Mouse (Mus musculus) hindbrain, embryonic 16.5 days (tissue): ENCODE measurements at regions not wholly inside any gene's neighbourhood (a gene's known extent, or its start where the extent isn't known, plus 50 kb on each side); places are given as distances from the start of the nearest gene placed in this dataset.
"Not testable (repeated sequence)": the region's sequence is repeated elsewhere in the genome, so short reads cannot be mapped to it uniquely, and the experiment has no call there.

Experiments used
- ATAC-seq: fragments of 200-750 bp; cut with Nextera tagmentation; 2 replicates; pipeline ENCODE4 v1.8.0; 2017; ENCODE audit warnings: moderate TSS enrichment, moderate library complexity
- H3K27ac ChIP-seq: fragments of 300-500 bp; sonication (generic); 2 replicates; pipeline ENCODE4 v1.5.1; 2014; ENCODE audit warnings: low read depth, mild to moderate bottlenecking, control low read depth, low read length, moderate library complexity
- H3K27me3 ChIP-seq: fragments of 300-500 bp; sonication (generic); replicated peaks from 2 replicates; pipeline ENCODE4 v1.6.1; 2014; ENCODE audit warnings: low read length; ENCODE audit not compliant: control insufficient read depth, insufficient read depth
- H3K36me3 ChIP-seq: fragments of 300-500 bp; sonication (generic); 2 replicates; pipeline ENCODE4 v1.6.1; 2014; ENCODE audit warnings: mild to moderate bottlenecking, low read length, moderate library complexity, mixed read lengths; ENCODE audit not compliant: control insufficient read depth, insufficient read depth
- H3K4me1 ChIP-seq: fragments of 300-500 bp; sonication (generic); 2 replicates; pipeline ENCODE4 v1.6.1; 2014; ENCODE audit warnings: low read depth, low read length; ENCODE audit not compliant: control insufficient read depth, insufficient read depth
- H3K4me2 ChIP-seq: fragments of 300-500 bp; sonication (generic); 2 replicates; pipeline ENCODE4 v1.6.1; 2014; ENCODE audit warnings: mild to moderate bottlenecking, low read length, control low read depth, moderate library complexity
- H3K4me3 ChIP-seq: fragments of 300-500 bp; sonication (generic); 2 replicates; pipeline ENCODE4 v1.5.1; 2014; ENCODE audit warnings: mild to moderate bottlenecking, low read length, control low read depth, moderate library complexity
- H3K9ac ChIP-seq: fragments of 300-500 bp; sonication (generic); 2 replicates; pipeline ENCODE4 v1.6.1; 2014; ENCODE audit warnings: low read depth, mild to moderate bottlenecking, control low read depth, low read length, moderate library complexity
- H3K9me3 ChIP-seq: fragments of 300-500 bp; sonication (generic); 2 replicates; pipeline ENCODE4 v1.6.1; 2014; ENCODE audit warnings: mild to moderate bottlenecking, low read length, moderate library complexity; ENCODE audit not compliant: control insufficient read depth
- WGBS: fragments of 180-500 bp; shearing (Covaris S2); extraction: QIAGEN DNeasy Blood & Tissue Kit; methylation state at CpG from one replicate; pipeline ENCODE4 v1.1.7; 2014; 5-methylcytosine and 5-hydroxymethylcytosine counted together

GRCm38 (mm10) chrX:70871209-70871608 lies 178.8 kb upstream of the Mamld1 start:
- no peaks in the 10 kb centered on the region for H3K4me1 ChIP-seq
- H3K4me2 ChIP-seq = no peak overlapping the region
- H3K36me3 ChIP-seq = no peaks in the 10 kb centered on the region
- ATAC-seq = no peak
- H3K9ac ChIP-seq = no peak overlapping the region
- H3K9me3 ChIP-seq = no peaks in the 10 kb centered on the region
- H3K27me3 ChIP-seq = no peaks in the 10 kb centered on the region
- WGBS = 79% methylated on average over 1 of the region's 1 CpGs
- no peak overlapping the region for H3K27ac ChIP-seq
- H3K4me3 ChIP-seq = no peak overlapping the region

- no peaks in the 10 kb centered on the region for H3K36me3 ChIP-seq
- WGBS = 73% methylated on average over 2 of the region's 2 CpGs
- no peak overlapping the region for H3K9ac ChIP-seq
- H3K4me1 ChIP-seq = no peaks in the 10 kb centered on the region
- H3K27me3 ChIP-seq = no peaks in the 10 kb centered on the region
- ATAC-seq = no peak
- no peak overlapping the region for H3K4me3 ChIP-seq
- no peak overlapping the region for H3K27ac ChIP-seq
- H3K4me2 ChIP-seq = no peak overlapping the region
- H3K9me3 ChIP-seq = no peaks in the 10 kb centered on the region
Measured at GRCm38 (mm10) chrX:70881326-70881725, 168.7 kb upstream of the Mamld1 start.

- no peak for ATAC-seq
- no peaks in the 10 kb centered on the region for H3K27me3 ChIP-seq
- no peaks in the 10 kb centered on the region for H3K4me1 ChIP-seq
- no peak overlapping the region for H3K4me3 ChIP-seq
- no peak overlapping the region for H3K27ac ChIP-seq
- no peaks in the 10 kb centered on the region for H3K36me3 ChIP-seq
- H3K9me3 ChIP-seq = no peaks in the 10 kb centered on the region
- no peak overlapping the region for H3K4me2 ChIP-seq
- no peak overlapping the region for H3K9ac ChIP-seq
- 79% methylated on average over 2 of the region's 2 CpGs for WGBS
Measured at GRCm38 (mm10) chrX:70883461-70883860, 166.6 kb upstream of the Mamld1 start.

GRCm38 (mm10) chrX:70894517-70894916 lies 155.5 kb upstream of the Mamld1 start:
- no peaks in the 10 kb centered on the region for H3K27me3 ChIP-seq
- H3K4me3 ChIP-seq = no peak overlapping the region
- WGBS = 74% methylated on average over 2 of the region's 2 CpGs
- no peaks in the 10 kb centered on the region for H3K9me3 ChIP-seq
- no peak overlapping the region for H3K4me2 ChIP-seq
- H3K4me1 ChIP-seq = no peaks in the 10 kb centered on the region
- no peak overlapping the region for H3K27ac ChIP-seq
- no peaks in the 10 kb centered on the region for H3K36me3 ChIP-seq
- H3K9ac ChIP-seq = no peak overlapping the region
- ATAC-seq = no peak

- Histone ChIP-seq H3K9ac (no peak overlapping the region), H3K4me2 (no peak overlapping the region), H3K27ac (no peak overlapping the region), H3K27me3 (no peaks in the 10 kb centered on the region), H3K9me3 (no peaks in the 10 kb centered on the region), H3K36me3 (no peaks in the 10 kb centered on the region), H3K4me1 (no peaks in the 10 kb centered on the region), H3K4me3 (no peak overlapping the region)
- no peak for ATAC-seq
- 87% methylated on average over 4 of the region's 4 CpGs for WGBS
Measured at GRCm38 (mm10) chrX:70895554-70895953, 154.5 kb upstream of the Mamld1 start.

GRCm38 (mm10) chrX:70897110-70897721 lies 152.8 kb upstream of the Mamld1 start:
- no peak for ATAC-seq
- H3K36me3 ChIP-seq = no peaks in the 10 kb centered on the region
- H3K4me3 ChIP-seq = no peak overlapping the region
- H3K4me2 ChIP-seq = no peak overlapping the region
- H3K9me3 ChIP-seq = no peaks in the 10 kb centered on the region
- no peak overlapping the region for H3K27ac ChIP-seq
- no peaks in the 10 kb centered on the region for H3K27me3 ChIP-seq
- WGBS = 52% methylated on average over 2 of the region's 2 CpGs
- H3K4me1 ChIP-seq = no peaks in the 10 kb centered on the region
- no peak overlapping the region for H3K9ac ChIP-seq

GRCm38 (mm10) chrX:70898836-70899235 lies 151.2 kb upstream of the Mamld1 start:
- not testable (repeated sequence) for H3K27ac ChIP-seq, H3K4me1 ChIP-seq, ATAC-seq, H3K9ac ChIP-seq, H3K27me3 ChIP-seq, H3K9me3 ChIP-seq, H3K4me2 ChIP-seq, H3K4me3 ChIP-seq, H3K36me3 ChIP-seq
- WGBS = 79% methylated on average over 1 of the region's 1 CpGs

- Histone ChIP-seq H3K27me3 (no peaks in the 10 kb centered on the region), H3K9me3 (no peaks in the 10 kb centered on the region), H3K36me3 (no peaks in the 10 kb centered on the region), H3K4me1 (no peaks in the 10 kb centered on the region), H3K9ac (no peak overlapping the region), H3K27ac (no peak overlapping the region), H3K4me2 (no peak overlapping the region), H3K4me3 (no peak overlapping the region)
- 69% methylated on average over 8 of the region's 8 CpGs for WGBS
- ATAC-seq = peak; percentile 40; the same call in 1 of the 2 replicates
Measured at GRCm38 (mm10) chrX:70899720-70900479, 150.2 kb upstream of the Mamld1 start.

GRCm38 (mm10) chrX:70925646-70926045 lies 124.4 kb upstream of the Mamld1 start:
- Histone ChIP-seq H3K4me2 (no peak overlapping the region), H3K4me3 (no peak overlapping the region), H3K9ac (no peak overlapping the region), H3K4me1 (no peaks in the 10 kb centered on the region), H3K27ac (no peak overlapping the region), H3K36me3 (no peaks in the 10 kb centered on the region), H3K9me3 (no peaks in the 10 kb centered on the region), H3K27me3 (no peaks in the 10 kb centered on the region)
- ATAC-seq = no peak
- 65% methylated on average over 2 of the region's 2 CpGs for WGBS
